Mouse (Mus musculus): ENCODE measurements around the gene Tmem171.

GRCm38 (mm10) chr13:98694773-98695314 lies at the start of gene Tmem171:
- no peak for TF ChIP-seq CTCF (IDR thresholded peaks at IDR 0.05; ENCODE audit: extremely low read depth, insufficient read depth, low read length)
- no peak for TF ChIP-seq POLR2A (IDR thresholded peaks at IDR 0.05; ENCODE audit: extremely low read depth, insufficient read depth, low read length)

Data from cortical plate, adult 2 months (tissue).